Mouse (Mus musculus): ENCODE data around the gene Pick1. TPM values are rescaled to one million over a fixed set of nuclear protein-coding genes. Genes with fewer than 3 reads are reported as not detected.
"Not testable (repeated sequence)": the region's sequence is repeated elsewhere in the genome, so short reads cannot be mapped to it uniquely, and the experiment has no call there.

Gene Pick1
- polyA plus RNA-seq, 1 experiment: 33.0 TPM

- DNase-seq (ENCODE audit: low read depth): not testable (repeated sequence)
Measured at GRCm38 (mm10) chr15:79225780-79226179, 3.2 kb upstream of the Pick1 start.

GRCm38 (mm10) chr15:79235268-79235667, 6.3 kb downstream of the Pick1 start:
- no peak for DNase-seq (ENCODE audit: low read depth)

GRCm38 (mm10) chr15:79238036-79238435, 9.1 kb downstream of the Pick1 start:
- DNase-seq (ENCODE audit: low read depth): no peak

- DNase-seq (ENCODE audit: low read depth): no peak
Measured at GRCm38 (mm10) chr15:79242574-79243233, 13.7 kb downstream of the Pick1 start.

- DNase-seq (ENCODE audit: low read depth): no peak
Measured at GRCm38 (mm10) chr15:79243234-79244042, 14.5 kb downstream of the Pick1 start.

- DNase-seq (ENCODE audit: low read depth): no peak
Measured at GRCm38 (mm10) chr15:79244071-79244893, 15.3 kb downstream of the Pick1 start.

- no peak for DNase-seq (ENCODE audit: low read depth)
Measured at GRCm38 (mm10) chr15:79245321-79245720, 16.3 kb downstream of the Pick1 start.

GRCm38 (mm10) chr15:79250236-79250635, 21.3 kb downstream of the Pick1 start:
- DNase-seq (ENCODE audit: low read depth): no peak

- no peak for DNase-seq (ENCODE audit: low read depth)
Measured at GRCm38 (mm10) chr15:79251168-79251567, 22.2 kb downstream of the Pick1 start.

GRCm38 (mm10) chr15:79251781-79252491, 23.0 kb downstream of the Pick1 start:
- DNase-seq (ENCODE audit: low read depth): no peak

- DNase-seq (ENCODE audit: low read depth): no peak
Measured at GRCm38 (mm10) chr15:79252580-79252979, 23.6 kb downstream of the Pick1 start.

- DNase-seq (ENCODE audit: low read depth): no peak
Measured at GRCm38 (mm10) chr15:79254661-79255060, 25.7 kb downstream of the Pick1 start, which contains the start of gene Slc16a8. Gene Slc16a8, minus strand, starts transcription at chr15:79254761.

- DNase-seq (ENCODE audit: low read depth): no peak
Measured at GRCm38 (mm10) chr15:79258521-79258920, 29.5 kb downstream of the Pick1 start.

GRCm38 (mm10) chr15:79261095-79261725, 32.2 kb downstream of the Pick1 start:
- DNase-seq (ENCODE audit: low read depth): no peak

- no peak for DNase-seq (ENCODE audit: low read depth)
Measured at GRCm38 (mm10) chr15:79261757-79262156, 32.8 kb downstream of the Pick1 start.

- DNase-seq (ENCODE audit: low read depth): no peak
Measured at GRCm38 (mm10) chr15:79262375-79262774, 33.4 kb downstream of the Pick1 start.

- DNase-seq (ENCODE audit: low read depth): no peak
Measured at GRCm38 (mm10) chr15:79262786-79263309, 33.9 kb downstream of the Pick1 start.

- no peak for DNase-seq (ENCODE audit: low read depth)
Measured at GRCm38 (mm10) chr15:79263726-79264125, 34.8 kb downstream of the Pick1 start.

GRCm38 (mm10) chr15:79265384-79265783, 36.4 kb downstream of the Pick1 start:
- DNase-seq (ENCODE audit: low read depth): no peak

- no peak for DNase-seq (ENCODE audit: low read depth)
Measured at GRCm38 (mm10) chr15:79268521-79268920, 39.5 kb downstream of the Pick1 start.

Data from gonadal fat pad, adult 2 months (tissue).